Comparison of ENCODE assay signal across 8 mouse cellular contexts in the genomic region with DNA sequence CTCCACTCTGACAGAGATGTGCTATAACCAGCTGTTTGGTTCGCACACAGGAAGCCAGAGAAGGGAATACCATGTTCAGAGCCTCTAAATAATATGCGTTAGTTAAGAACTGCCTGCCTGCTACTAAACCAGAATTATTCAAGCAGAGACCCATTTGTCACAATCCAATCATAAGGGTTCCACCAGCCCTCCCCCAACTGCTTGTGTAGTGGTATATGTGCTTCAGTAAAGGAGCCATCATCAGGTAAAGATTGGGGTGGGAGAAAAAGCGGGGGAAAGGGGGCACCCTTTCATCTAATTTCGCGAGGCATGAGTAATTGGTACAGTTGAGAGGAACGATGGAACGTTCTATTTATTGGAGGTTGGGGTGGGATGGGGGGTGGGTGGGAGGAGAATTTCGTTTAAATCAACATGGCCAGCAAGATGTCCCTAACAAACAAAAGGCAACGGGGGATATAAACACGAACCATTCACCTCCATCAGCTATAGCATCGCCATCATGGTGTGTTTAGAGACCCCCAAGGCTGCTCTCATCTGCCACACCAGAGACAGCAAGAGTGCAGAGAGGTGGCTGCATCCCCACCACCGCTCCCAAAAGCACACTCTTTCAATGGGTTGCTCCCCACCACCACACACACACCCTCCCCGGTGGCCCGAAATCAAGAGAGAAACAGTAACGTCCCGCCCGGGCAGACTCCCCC. TPM values are rescaled to one million over a fixed set of nuclear protein-coding genes. Genes with fewer than 3 reads are reported as not detected.
DNase-seq lines count a peak whose midpoint lies in the region; ATAC-seq lines count a peak whose summit lies in the region.

No protein-coding gene starts in this region.

- peak overlapping the region; percentile 83 for H3K4me3 ChIP-seq in neural tube, embryonic 11.5 days (ENCODE audit: low read depth, low read length)
- H3K4me3 ChIP-seq in forebrain, embryonic 15.5 days: peak overlapping the region; percentile 83
- peak overlapping the region; percentile 99 for H3K4me3 ChIP-seq in liver, embryonic 15.5 days (replicated peaks)

- 5% methylated on average over 17 of the region's 17 CpGs for WGBS in neural tube, embryonic 11.5 days
- WGBS in forebrain, embryonic 15.5 days: under 1% methylated on average over 17 of the region's 17 CpGs
- 6% methylated on average over 17 of the region's 17 CpGs for WGBS in liver, embryonic 15.5 days (ENCODE audit: insufficient replicate concordance)

- no peaks in the 10 kb centered on the region for H3K36me3 ChIP-seq in neural tube, embryonic 11.5 days (ENCODE audit: control insufficient read depth, insufficient read depth, low read length)
- no peaks in the 10 kb centered on the region for H3K36me3 ChIP-seq in forebrain, embryonic 15.5 days
- no peaks in the 10 kb centered on the region; the same call in 1 of the 2 replicates for H3K36me3 ChIP-seq in liver, embryonic 15.5 days (replicated peaks)

- no peaks in the 10 kb centered on the region for H3K9me3 ChIP-seq in neural tube, embryonic 11.5 days (ENCODE audit: control insufficient read depth, low read length)
- no peaks in the 10 kb centered on the region for H3K9me3 ChIP-seq in forebrain, embryonic 15.5 days
- no peaks in the 10 kb centered on the region for H3K9me3 ChIP-seq in liver, embryonic 15.5 days (replicated peaks)

- ATAC-seq in neural tube, embryonic 11.5 days (ENCODE audit: insufficient read depth, low FRiP score, low TSS enrichment): peak; percentile 42; the same call in 1 of the 2 replicates
- peak; percentile 36; the same call in 1 of the 2 replicates for ATAC-seq in forebrain, embryonic 15.5 days (replicated peaks)
- no peak for ATAC-seq in liver, embryonic 15.5 days (ENCODE audit: insufficient read depth)
- ATAC-seq in granulocyte monocyte progenitor cell, adult 5-6 weeks (replicated peaks; ENCODE audit: poor library complexity, severe bottlenecking): no peak

- DNase-seq in embryo, embryonic 10.5 days (ENCODE audit: low spot score): peak; percentile 28
- DNase-seq in embryo, embryonic 10 days (ENCODE audit: low spot score): no peak
- DNase-seq in neural tube, embryonic 11.5 days (ENCODE audit: low spot score): peak; percentile 22
- no peak for DNase-seq in neural tube, embryonic 10.5 days (ENCODE audit: extremely low spot score, low spot score)
- DNase-seq in urinary bladder, adult 18-20 months (ENCODE audit: low spot score in 2 of 2): no peak

- H3K4me1 ChIP-seq in neural tube, embryonic 11.5 days (ENCODE audit: control insufficient read depth, insufficient read depth, low read length): peaks cover 4% of the 10 kb centered on the region; the same call in 1 of the 2 replicates
- H3K4me1 ChIP-seq in forebrain, embryonic 15.5 days: peaks cover 32% of the 10 kb centered on the region
- H3K4me1 ChIP-seq in liver, embryonic 15.5 days (replicated peaks): peaks cover 36% of the 10 kb centered on the region

- peak overlapping the region; percentile 81 for H3K9ac ChIP-seq in neural tube, embryonic 11.5 days (ENCODE audit: low read length)
- H3K9ac ChIP-seq in forebrain, embryonic 15.5 days (replicated peaks): peak overlapping the region; percentile 95
- H3K9ac ChIP-seq in liver, embryonic 15.5 days: peak overlapping the region; percentile 99

- peak overlapping the region; percentile 78 for H3K4me2 ChIP-seq in neural tube, embryonic 11.5 days (ENCODE audit: low read depth)
- peak overlapping the region; percentile 85 for H3K4me2 ChIP-seq in forebrain, embryonic 15.5 days (replicated peaks)
- H3K4me2 ChIP-seq in liver, embryonic 15.5 days: peak overlapping the region; percentile 93

- no peaks in the 10 kb centered on the region for H3K27me3 ChIP-seq in neural tube, embryonic 11.5 days (ENCODE audit: control insufficient read depth, insufficient read depth, low read length)
- H3K27me3 ChIP-seq in forebrain, embryonic 15.5 days: no peaks in the 10 kb centered on the region
- H3K27me3 ChIP-seq in liver, embryonic 15.5 days: no peaks in the 10 kb centered on the region

- peak overlapping the region; percentile 94 for H3K27ac ChIP-seq in neural tube, embryonic 11.5 days (ENCODE audit: low read depth, low read length)
- peak overlapping the region; percentile 98 for H3K27ac ChIP-seq in forebrain, embryonic 15.5 days (replicated peaks)
- H3K27ac ChIP-seq in liver, embryonic 15.5 days (replicated peaks): peak overlapping the region; percentile 93

RNA-seq across cellular contexts. Expression of a gene that starts 8.1 kb away (rescaled TPM):
- 60.3 and 63.2 TPM in 2 replicates for polyA plus RNA-seq in neural tube, embryonic 11.5 days (2014; fragmentation: Nextera tagmentation; extraction: Ambion mirVana)
- polyA plus RNA-seq in forebrain, embryonic 15.5 days (2015; fragmentation: Nextera tagmentation; extraction: Ambion mirVana): 58.7 and 65.3 TPM in 2 replicates
- polyA plus RNA-seq in liver, embryonic 15.5 days (2015; fragmentation: Nextera tagmentation; extraction: Ambion mirVana): 25.3 and 29.4 TPM in 2 replicates
- 44.4 and 57.8 TPM in 2 replicates for total RNA-seq in granulocyte monocyte progenitor cell, adult 5-6 weeks (2014; fragmentation: Nextera tagmentation)
- total RNA-seq in granulocyte monocyte progenitor cell, adult 5-6 weeks (2017): 19.0 and 38.3 TPM in 2 replicates

Comparison
In these comparisons a context has a peak if more than half of its experiments do, and no peak if none do; other contexts are left out.
1. DNase-seq: peak in embryo, embryonic 10.5 days (single experiment) and neural tube, embryonic 11.5 days (single experiment); none in embryo, embryonic 10 days (single experiment), neural tube, embryonic 10.5 days (single experiment) and urinary bladder, adult 18-20 months (0 of 2).
2. ATAC-seq: peak in neural tube, embryonic 11.5 days (single experiment) and forebrain, embryonic 15.5 days (single experiment); none in liver, embryonic 15.5 days (single experiment) and granulocyte monocyte progenitor cell, adult 5-6 weeks (single experiment).
3. Peak in every context shown above with its lines, with median percentiles within 50 percentile points of each other: H3K27ac ChIP-seq, H3K4me2 ChIP-seq, H3K4me3 ChIP-seq and H3K9ac ChIP-seq.